Mouse (Mus musculus) myocyte (in vitro differentiated cells): ENCODE measurements around the gene Ccer2.

Experiments
- CEBPB ChIP-seq: IDR thresholded peaks from 2 replicates; pipeline ENCODE4 v1.6.1; 2011; ENCODE audit warnings: mild to moderate bottlenecking, moderate library complexity; ENCODE audit not compliant: poor library complexity, insufficient read depth, severe bottlenecking
- E2F4 ChIP-seq: IDR thresholded peaks from one replicate; pipeline ENCODE4 v1.6.1; 2011; ENCODE audit warnings: mild to moderate bottlenecking, control low read depth, moderate library complexity; ENCODE audit not compliant: insufficient read depth
- MAX ChIP-seq: IDR thresholded peaks from one replicate; pipeline ENCODE4 v1.6.1; 2011; ENCODE audit warnings: low read depth, mild to moderate bottlenecking, control low read depth
- MYOD1 ChIP-seq, 3 experiments: IDR thresholded peaks; one replicate each; pipeline ENCODE4 v1.6.1; 2011; ENCODE audit warnings: control low read depth in 2 of 3, low read depth in 2 of 3, mild to moderate bottlenecking in 2 of 3, moderate library complexity in 1 of 3; ENCODE audit not compliant: insufficient read length in 2 of 3, control insufficient read depth in 1 of 3
- MYOG ChIP-seq, 3 experiments: IDR thresholded peaks; one replicate each; pipeline ENCODE4 v1.6.1; 2011; ENCODE audit warnings: control low read depth in 2 of 3, low read depth in 2 of 3, mild to moderate bottlenecking in 2 of 3; ENCODE audit not compliant: insufficient read length in 2 of 3, control insufficient read depth in 1 of 3, insufficient read depth in 1 of 3
- POLR2A ChIP-seq: IDR thresholded peaks from one replicate; pipeline ENCODE4 v1.6.1; 2011; ENCODE audit warnings: low read depth, mild to moderate bottlenecking, control low read depth, moderate library complexity; ENCODE audit not compliant: insufficient read length
- POLR2AphosphoS2 ChIP-seq: IDR thresholded peaks from one replicate; pipeline ENCODE4 v1.6.1; 2011; ENCODE audit warnings: low read depth, control low read depth; ENCODE audit not compliant: insufficient read length
- REST ChIP-seq: IDR thresholded peaks from one replicate; pipeline ENCODE4 v1.6.1; 2011; ENCODE audit warnings: mild to moderate bottlenecking, control low read depth, moderate library complexity; ENCODE audit not compliant: insufficient read depth, insufficient read length
- SRF ChIP-seq: IDR thresholded peaks from one replicate; pipeline ENCODE4 v1.6.1; 2011; ENCODE audit warnings: low read depth; ENCODE audit not compliant: control insufficient read depth, insufficient read length
- TCF12 ChIP-seq: IDR thresholded peaks from one replicate; pipeline ENCODE4 v1.6.1; 2011; ENCODE audit warnings: mild to moderate bottlenecking, control low read depth; ENCODE audit not compliant: poor library complexity, insufficient read depth, severe bottlenecking
- TCF3 ChIP-seq: IDR thresholded peaks from one replicate; pipeline ENCODE4 v1.6.1; 2011; ENCODE audit warnings: low read depth, control low read depth; ENCODE audit not compliant: insufficient read length
- USF1 ChIP-seq: IDR thresholded peaks from one replicate; pipeline ENCODE4 v1.6.1; 2011; ENCODE audit warnings: low read depth, mild to moderate bottlenecking, control low read depth, moderate library complexity

DNA sequence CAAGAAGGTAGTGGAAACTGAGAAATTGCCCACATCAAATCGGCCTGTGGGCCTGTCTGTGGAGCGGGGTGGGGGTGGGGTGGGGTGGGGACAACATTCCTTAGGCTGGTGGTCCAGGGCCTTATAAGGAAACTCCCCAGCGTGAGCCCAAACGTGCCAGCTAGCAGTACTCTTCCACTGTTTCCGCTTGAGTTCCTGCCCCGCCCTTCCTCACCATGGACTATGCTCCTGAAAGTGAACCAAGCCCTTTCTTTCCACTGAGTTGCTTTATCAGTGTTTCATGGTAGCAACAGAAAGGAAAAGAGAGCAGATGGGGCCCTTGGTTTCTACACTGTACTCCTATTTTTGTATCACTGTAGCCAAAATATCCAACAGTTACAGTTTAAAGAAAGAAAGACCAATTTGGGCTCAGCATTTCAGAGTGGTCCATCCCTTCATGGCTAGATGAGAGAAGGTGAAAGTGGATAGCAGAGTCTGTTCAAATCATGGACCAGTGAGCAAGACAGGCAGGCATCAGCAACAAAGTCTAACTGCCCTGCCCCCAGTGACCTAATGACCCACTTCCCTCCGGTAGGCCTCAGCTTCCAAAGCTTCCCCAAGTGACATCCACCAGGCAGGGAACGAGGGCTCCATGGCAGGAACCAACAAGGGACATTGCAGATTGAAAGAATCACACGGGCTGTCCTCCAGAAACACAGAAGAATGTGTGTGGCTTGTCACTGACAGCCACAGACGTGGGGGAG lies 47.0 kb downstream of the Ccer2 start:
- TF ChIP-seq POLR2A (no peak), SRF (no peak), TCF12 (no peak), MYOD1 (IDR thresholded peaks at IDR 0.05; ENCODE audit: control insufficient read depth in 1 of 3, insufficient read length in 2 of 3, low read depth in 2 of 3) (no peak), MAX (no peak), TCF3 (no peak), USF1 (no peak), POLR2AphosphoS2 (no peak), E2F4 (no peak), CEBPB (no peak), REST (no peak), MYOG (IDR thresholded peaks at IDR 0.05; ENCODE audit: control insufficient read depth in 1 of 3, insufficient read depth in 1 of 3, insufficient read length in 2 of 3, low read depth in 2 of 3) (no peak)
